Mouse (Mus musculus): Measurements from ENCODE around the gene H2-Q4. TPM values are rescaled to one million over a fixed set of nuclear protein-coding genes. Genes with fewer than 3 reads are reported as not detected.
"Not testable (repeated sequence)": the region's sequence is repeated elsewhere in the genome, so short reads cannot be mapped to it uniquely, and the experiment has no call there.

H2-Q4 gene
- polyA plus RNA-seq, 1 experiment from 2014 or later = 4.0 TPM

- ATAC-seq (replicated peaks; ENCODE audit: low FRiP score); H3K27ac ChIP-seq; H3K9me3 ChIP-seq (replicated peaks); H3K9ac ChIP-seq; H3K36me3 ChIP-seq; H3K4me3 ChIP-seq (replicated peaks); H3K4me2 ChIP-seq: not testable (repeated sequence)
- WGBS = 88% methylated on average over 5 of the region's 5 CpGs
- Histone ChIP-seq H3K4me1 (peaks cover 12% of the 10 kb centered on the region), H3K27me3 (peaks cover 35% of the 10 kb centered on the region)
Observed at GRCm38 (mm10) chr17:35422360-35422759, 42.9 kb downstream of the H2-Q4 start.

GRCm38 (mm10) chr17:35423131-35423810, 43.9 kb downstream of the H2-Q4 start:
- H3K27ac ChIP-seq; H3K36me3 ChIP-seq; H3K9me3 ChIP-seq (replicated peaks); ATAC-seq (replicated peaks; ENCODE audit: low FRiP score); H3K9ac ChIP-seq; H3K4me3 ChIP-seq (replicated peaks); H3K4me2 ChIP-seq: not testable (repeated sequence)
- H3K4me1 ChIP-seq = peaks cover 12% of the 10 kb centered on the region
- WGBS = 66% methylated on average over 3 of the region's 3 CpGs
- peaks cover 37% of the 10 kb centered on the region for H3K27me3 ChIP-seq

- WGBS = 87% methylated on average over 3 of the region's 3 CpGs
- H3K9me3 ChIP-seq (replicated peaks); H3K9ac ChIP-seq; H3K36me3 ChIP-seq; ATAC-seq (replicated peaks; ENCODE audit: low FRiP score); H3K4me2 ChIP-seq; H3K27ac ChIP-seq; H3K4me3 ChIP-seq (replicated peaks): not testable (repeated sequence)
- Histone ChIP-seq H3K4me1 (peaks cover 12% of the 10 kb centered on the region), H3K27me3 (peaks cover 40% of the 10 kb centered on the region)
Observed at GRCm38 (mm10) chr17:35424106-35424505, 44.7 kb downstream of the H2-Q4 start.

- H3K9ac ChIP-seq = peak within 1 kb of the TSS; percentile 33
- H3K9me3 ChIP-seq (replicated peaks) = not testable (repeated sequence)
- WGBS = 1% methylated on average over 59 of the region's 66 CpGs
Observed at GRCm38 (mm10) chr17:35424624-35425416, 45.4 kb downstream of the H2-Q4 start, which contains the start of gene H2-Q6. Gene H2-Q6 (plus strand): TSS chr17:35424850.

GRCm38 (mm10) chr17:35425474-35425873, 46.1 kb downstream of the H2-Q4 start:
- H3K9ac ChIP-seq; H3K9me3 ChIP-seq (replicated peaks); H3K36me3 ChIP-seq; H3K27ac ChIP-seq: not testable (repeated sequence)
- H3K4me1 ChIP-seq = peaks cover 12% of the 10 kb centered on the region
- H3K27me3 ChIP-seq = peaks cover 39% of the 10 kb centered on the region
- ATAC-seq (replicated peaks; ENCODE audit: low FRiP score) = peak; percentile 50
- WGBS = 13% methylated on average over 28 of the region's 28 CpGs
- H3K4me2 ChIP-seq = peak overlapping the region; percentile 76
- H3K4me3 ChIP-seq (replicated peaks) = peak overlapping the region; percentile 42

More at GRCm38 (mm10) chr17:35424624-35425416, 45.4 kb downstream of the H2-Q4 start, which contains the start of gene H2-Q6:
- ATAC-seq (replicated peaks; ENCODE audit: low FRiP score) = peak; percentile 81
- H3K36me3 ChIP-seq, H3K27ac ChIP-seq: not testable (repeated sequence)
- Histone ChIP-seq H3K27me3 (peaks cover 39% of the 10 kb centered on the region), H3K4me3 (replicated peaks) (peak within 1 kb of the TSS; percentile 42), H3K4me2 (peak within 1 kb of the TSS; percentile 76), H3K4me1 (peaks cover 12% of the 10 kb centered on the region)

GRCm38 (mm10) chr17:35428883-35429282, 49.5 kb downstream of the H2-Q4 start:
- H3K36me3 ChIP-seq; ATAC-seq (replicated peaks; ENCODE audit: low FRiP score); H3K9me3 ChIP-seq (replicated peaks); H3K4me2 ChIP-seq; H3K4me3 ChIP-seq (replicated peaks); H3K27ac ChIP-seq; H3K9ac ChIP-seq: not testable (repeated sequence)
- H3K27me3 ChIP-seq = peaks cover 30% of the 10 kb centered on the region
- WGBS = 86% methylated on average over 6 of the region's 6 CpGs
- peaks cover 12% of the 10 kb centered on the region for H3K4me1 ChIP-seq

GRCm38 (mm10) chr17:35430671-35431070, 51.3 kb downstream of the H2-Q4 start:
- H3K9ac ChIP-seq; H3K4me3 ChIP-seq (replicated peaks); H3K36me3 ChIP-seq; H3K27ac ChIP-seq; ATAC-seq (replicated peaks; ENCODE audit: low FRiP score); H3K9me3 ChIP-seq (replicated peaks); H3K4me2 ChIP-seq; H3K4me1 ChIP-seq: not testable (repeated sequence)
- H3K27me3 ChIP-seq = peaks cover 16% of the 10 kb centered on the region
- 89% methylated on average over 6 of the region's 6 CpGs for WGBS

- H3K4me3 ChIP-seq (replicated peaks); ATAC-seq (replicated peaks; ENCODE audit: low FRiP score); H3K9me3 ChIP-seq (replicated peaks); H3K4me2 ChIP-seq; H3K36me3 ChIP-seq; H3K9ac ChIP-seq; H3K4me1 ChIP-seq; H3K27me3 ChIP-seq; H3K27ac ChIP-seq: not testable (repeated sequence)
- WGBS = 87% methylated on average over 3 of the region's 3 CpGs
Observed at GRCm38 (mm10) chr17:35432167-35432566, 52.8 kb downstream of the H2-Q4 start.

- H3K9me3 ChIP-seq (replicated peaks); H3K4me3 ChIP-seq (replicated peaks); H3K36me3 ChIP-seq; H3K9ac ChIP-seq; H3K27ac ChIP-seq; H3K4me2 ChIP-seq; ATAC-seq (replicated peaks; ENCODE audit: low FRiP score); H3K4me1 ChIP-seq; H3K27me3 ChIP-seq: not testable (repeated sequence)
- WGBS = 10% methylated on average over 8 of the region's 8 CpGs
Observed at GRCm38 (mm10) chr17:35434836-35435235, 55.4 kb downstream of the H2-Q4 start.

Other genes with a start within 250 kb of the H2-Q4 start
- 21.0 and 25.7 TPM in 2 replicates for gene Apom, start 247.6 kb upstream of the H2-Q4 start, polyA plus RNA-seq (2015; fragmentation: Nextera tagmentation; extraction: Ambion mirVana)
- gene Bag6, start 244.4 kb upstream of the H2-Q4 start, polyA plus RNA-seq (2015; fragmentation: Nextera tagmentation; extraction: Ambion mirVana) = 56.1 and 64.9 TPM in 2 replicates
- gene Prrc2a, start 214.7 kb upstream of the H2-Q4 start, polyA plus RNA-seq (2015; fragmentation: Nextera tagmentation; extraction: Ambion mirVana) = 176 and 209 TPM in 2 replicates
- gene Aif1, start 203.5 kb upstream of the H2-Q4 start, polyA plus RNA-seq (2015; fragmentation: Nextera tagmentation; extraction: Ambion mirVana) = 8.8 and 9.2 TPM in 2 replicates
- gene Lst1, start 191.2 kb upstream of the H2-Q4 start, polyA plus RNA-seq (2015; fragmentation: Nextera tagmentation; extraction: Ambion mirVana) = 12.1 and 13.7 TPM in 2 replicates
- 0.53 and 0.72 TPM in 2 replicates for gene Ltb, start 185.2 kb upstream of the H2-Q4 start, polyA plus RNA-seq (2015; fragmentation: Nextera tagmentation; extraction: Ambion mirVana)
- gene Tnf, start 177.6 kb upstream of the H2-Q4 start, polyA plus RNA-seq (2015; fragmentation: Nextera tagmentation; extraction: Ambion mirVana) = 0.12 TPM in 1 of 2 replicates, not detected in the other
- 0.10 TPM in 1 of 2 replicates, not detected in the other for gene Lta, start 174.3 kb upstream of the H2-Q4 start, polyA plus RNA-seq (2015; fragmentation: Nextera tagmentation; extraction: Ambion mirVana)
- gene Gm16181, start 158.8 kb upstream of the H2-Q4 start, polyA plus RNA-seq (2015; fragmentation: Nextera tagmentation; extraction: Ambion mirVana) = 0.65 and 0.69 TPM in 2 replicates
- gene Atp6v1g2, start 146.0 kb upstream of the H2-Q4 start, polyA plus RNA-seq (2015; fragmentation: Nextera tagmentation; extraction: Ambion mirVana) = 6.2 and 6.4 TPM in 2 replicates
- gene Nfkbil1, start 143.8 kb upstream of the H2-Q4 start, polyA plus RNA-seq (2015; fragmentation: Nextera tagmentation; extraction: Ambion mirVana) = 11.3 and 12.4 TPM in 2 replicates
- gene Ddx39b, start 137.9 kb upstream of the H2-Q4 start, polyA plus RNA-seq (2015; fragmentation: Nextera tagmentation; extraction: Ambion mirVana) = 531 and 538 TPM in 2 replicates
- gene H2-D1, start 116.9 kb upstream of the H2-Q4 start, polyA plus RNA-seq (2015; fragmentation: Nextera tagmentation; extraction: Ambion mirVana) = 64.5 and 66.1 TPM in 2 replicates
- 0.13 TPM in 1 of 2 replicates, not detected in the other for gene H2-Q1, start 59.2 kb upstream of the H2-Q4 start, polyA plus RNA-seq (2015; fragmentation: Nextera tagmentation; extraction: Ambion mirVana)
- 0.64 and 0.80 TPM in 2 replicates for gene H2-Q2, start 37.4 kb upstream of the H2-Q4 start, polyA plus RNA-seq (2015; fragmentation: Nextera tagmentation; extraction: Ambion mirVana)
- gene H2-Q6, start 45.2 kb downstream of the H2-Q4 start, polyA plus RNA-seq (2015; fragmentation: Nextera tagmentation; extraction: Ambion mirVana) = 3.0 and 5.2 TPM in 2 replicates
- gene H2-Q7, start 59.5 kb downstream of the H2-Q4 start, polyA plus RNA-seq (2015; fragmentation: Nextera tagmentation; extraction: Ambion mirVana) = 12.7 and 13.9 TPM in 2 replicates
- gene H2-Q10, start 90.5 kb downstream of the H2-Q4 start, polyA plus RNA-seq (2015; fragmentation: Nextera tagmentation; extraction: Ambion mirVana) = 2.0 and 4.7 TPM in 2 replicates
- 0.13 TPM in 1 of 2 replicates, not detected in the other for gene Pou5f1, start 126.4 kb downstream of the H2-Q4 start, polyA plus RNA-seq (2015; fragmentation: Nextera tagmentation; extraction: Ambion mirVana)
- gene Tcf19, start 137.2 kb downstream of the H2-Q4 start, polyA plus RNA-seq (2015; fragmentation: Nextera tagmentation; extraction: Ambion mirVana) = 69.5 and 71.7 TPM in 2 replicates
- 19.9 and 21.7 TPM in 2 replicates for gene Cchcr1, start 137.5 kb downstream of the H2-Q4 start, polyA plus RNA-seq (2015; fragmentation: Nextera tagmentation; extraction: Ambion mirVana)
- 0.94 and 1.5 TPM in 2 replicates for gene Psors1c2, start 153.6 kb downstream of the H2-Q4 start, polyA plus RNA-seq (2015; fragmentation: Nextera tagmentation; extraction: Ambion mirVana)
- 0.23 TPM in 1 of 2 replicates, not detected in the other for gene Cdsn, start 172.5 kb downstream of the H2-Q4 start, polyA plus RNA-seq (2015; fragmentation: Nextera tagmentation; extraction: Ambion mirVana)
- 0.13 TPM in 1 of 2 replicates, not detected in the other for gene 2300002M23Rik, start 187.8 kb downstream of the H2-Q4 start, polyA plus RNA-seq (2015; fragmentation: Nextera tagmentation; extraction: Ambion mirVana)
- gene Sfta2, start 221.9 kb downstream of the H2-Q4 start, polyA plus RNA-seq (2015; fragmentation: Nextera tagmentation; extraction: Ambion mirVana) = 1.8 and 2.9 TPM in 2 replicates
- gene Gm9573, start 247.0 kb downstream of the H2-Q4 start, polyA plus RNA-seq (2015; fragmentation: Nextera tagmentation; extraction: Ambion mirVana) = not detected in 2 replicates

Measured in kidney, embryonic 15.5 days (tissue).